Mouse (Mus musculus): ENCODE results near the gene Frrs1l.

The Frrs1l gene

GRCm38 (mm10) chr4:56990215-56990584 is at the start of gene Frrs1l:
Frrs1l (minus strand) TSS chr4:56990391.
- TF ChIP-seq GATA4 (IDR thresholded peaks at IDR 0.05; ENCODE audit: insufficient replicate concordance, low read length): no peak

- TF ChIP-seq GATA4 (IDR thresholded peaks at IDR 0.05; ENCODE audit: insufficient replicate concordance, low read length): no peak
Observed at GRCm38 (mm10) chr4:57039127-57040031, 49.2 kb upstream of the Frrs1l start.

- no peak for TF ChIP-seq GATA4 (IDR thresholded peaks at IDR 0.05; ENCODE audit: insufficient replicate concordance, low read length)
Observed at GRCm38 (mm10) chr4:57037554-57037953, 47.4 kb upstream of the Frrs1l start.

GRCm38 (mm10) chr4:57034169-57034568 is 44.0 kb upstream of the Frrs1l start:
- TF ChIP-seq GATA4 (IDR thresholded peaks at IDR 0.05; ENCODE audit: insufficient replicate concordance, low read length): no peak

GRCm38 (mm10) chr4:57031440-57031839 is 41.2 kb upstream of the Frrs1l start:
- no peak for TF ChIP-seq GATA4 (IDR thresholded peaks at IDR 0.05; ENCODE audit: insufficient replicate concordance, low read length)

- no peak for TF ChIP-seq GATA4 (IDR thresholded peaks at IDR 0.05; ENCODE audit: insufficient replicate concordance, low read length)
Observed at GRCm38 (mm10) chr4:57027954-57028353, 37.8 kb upstream of the Frrs1l start.

- TF ChIP-seq GATA4 (IDR thresholded peaks at IDR 0.05; ENCODE audit: insufficient replicate concordance, low read length): no peak
Observed at GRCm38 (mm10) chr4:57023527-57023926, 33.3 kb upstream of the Frrs1l start.

- no peak for TF ChIP-seq GATA4 (IDR thresholded peaks at IDR 0.05; ENCODE audit: insufficient replicate concordance, low read length)
Observed at GRCm38 (mm10) chr4:57021288-57021687, 31.1 kb upstream of the Frrs1l start.

- no peak for TF ChIP-seq GATA4 (IDR thresholded peaks at IDR 0.05; ENCODE audit: insufficient replicate concordance, low read length)
Observed at GRCm38 (mm10) chr4:57017229-57017628, 27.0 kb upstream of the Frrs1l start.

GRCm38 (mm10) chr4:57016366-57017171 is 26.4 kb upstream of the Frrs1l start:
- TF ChIP-seq GATA4 (IDR thresholded peaks at IDR 0.05; ENCODE audit: insufficient replicate concordance, low read length): no peak

GRCm38 (mm10) chr4:57015032-57015431 is 24.8 kb upstream of the Frrs1l start:
- TF ChIP-seq GATA4 (IDR thresholded peaks at IDR 0.05; ENCODE audit: insufficient replicate concordance, low read length): no peak

- TF ChIP-seq GATA4 (IDR thresholded peaks at IDR 0.05; ENCODE audit: insufficient replicate concordance, low read length): no peak
Observed at GRCm38 (mm10) chr4:57011454-57012046, 21.4 kb upstream of the Frrs1l start.

GRCm38 (mm10) chr4:57010919-57011318 is 20.7 kb upstream of the Frrs1l start:
- TF ChIP-seq GATA4 (IDR thresholded peaks at IDR 0.05; ENCODE audit: insufficient replicate concordance, low read length): no peak

GRCm38 (mm10) chr4:57010425-57010824 is 20.2 kb upstream of the Frrs1l start:
- TF ChIP-seq GATA4 (IDR thresholded peaks at IDR 0.05; ENCODE audit: insufficient replicate concordance, low read length): no peak

GRCm38 (mm10) chr4:57007717-57008116 is 17.5 kb upstream of the Frrs1l start:
- TF ChIP-seq GATA4 (IDR thresholded peaks at IDR 0.05; ENCODE audit: insufficient replicate concordance, low read length): no peak

GRCm38 (mm10) chr4:57005011-57005410 is 14.8 kb upstream of the Frrs1l start:
- no peak for TF ChIP-seq GATA4 (IDR thresholded peaks at IDR 0.05; ENCODE audit: insufficient replicate concordance, low read length)

Measured in liver, adult (tissue).